Mouse (Mus musculus) E14TG2a.4 (cell line): ENCODE measurements around the gene Kif21b.

Experiments used
- H3K27me3 ChIP-seq: 2 replicates; pipeline ENCODE4 v1.6.1; 2014; ENCODE audit warnings: low read length, control low read depth; ENCODE audit not compliant: insufficient read depth
- H3K36me3 ChIP-seq: 2 replicates; pipeline ENCODE4 v1.6.1; 2014; ENCODE audit warnings: low read length, control low read depth; ENCODE audit not compliant: insufficient read depth
- H3K4me1 ChIP-seq: replicated peaks from 2 replicates; pipeline ENCODE4 v1.6.1; 2014; ENCODE audit warnings: low read depth, low read length, control low read depth
- H3K4me3 ChIP-seq: replicated peaks from 2 replicates; pipeline ENCODE4 v1.5.1; 2014; ENCODE audit warnings: mild to moderate bottlenecking, low read length
- H3K9me3 ChIP-seq: 2 replicates; pipeline ENCODE4 v1.6.1; 2014; ENCODE audit warnings: low read length, control low read depth
- CTCF ChIP-seq: conservative IDR thresholded peaks from 2 replicates; pipeline ENCODE4 v1.5.1; 2014; ENCODE audit warnings: low read length
- NANOG ChIP-seq: IDR thresholded peaks from 2 replicates; pipeline ENCODE4 v1.6.1; 2014; ENCODE audit warnings: borderline replicate concordance, low read length, mixed read lengths
- POU5F1 ChIP-seq: IDR thresholded peaks from 2 replicates; pipeline ENCODE4 v1.6.1; 2014; ENCODE audit warnings: low read length, borderline replicate concordance

The Kif21b gene

DNA sequence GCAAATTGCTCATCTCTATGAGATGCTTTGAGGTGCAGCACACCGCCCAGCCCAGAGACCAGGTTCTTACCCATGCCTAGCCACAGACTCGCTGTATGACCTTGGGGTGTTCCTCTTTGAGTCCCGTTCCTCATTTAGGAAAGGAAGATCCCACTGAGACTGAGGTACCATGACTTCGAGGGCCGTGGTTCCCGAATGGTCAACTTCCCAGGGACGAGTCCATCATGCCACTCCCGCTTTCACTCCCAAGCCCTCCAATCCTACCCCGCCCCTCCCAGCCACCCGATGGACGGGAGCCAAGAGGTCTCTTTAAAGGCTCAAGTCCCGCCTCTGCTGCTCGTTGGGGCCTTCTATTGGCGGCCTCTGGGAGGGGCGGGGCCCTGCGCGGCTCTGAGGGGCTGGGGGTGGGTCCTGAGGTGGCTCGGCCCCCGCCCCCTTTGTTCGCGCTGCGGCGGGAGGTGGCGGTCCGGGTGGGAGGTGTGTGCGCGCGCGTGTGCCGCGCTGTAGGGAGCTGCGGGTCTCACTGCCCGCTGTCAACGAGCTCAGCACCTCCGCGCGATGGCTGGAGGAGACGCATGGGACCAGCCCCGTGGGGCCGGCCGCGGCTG is at the start of gene Kif21b:
TSS of gene Kif21b (plus strand) at position 439 of the 608 bp plus-strand sequence.
- peak within 1 kb of the TSS; percentile 89 for H3K4me3 ChIP-seq
- TF ChIP-seq NANOG, result no peak
- TF ChIP-seq CTCF, result no peak
- no peak for TF ChIP-seq POU5F1
- H3K36me3 ChIP-seq, result no peaks in the 10 kb centered on the region
- H3K9me3 ChIP-seq, result no peaks in the 10 kb centered on the region
- H3K27me3 ChIP-seq, result peaks cover 80% of the 10 kb centered on the region
- peaks cover 53% of the 10 kb centered on the region for H3K4me1 ChIP-seq

DNA sequence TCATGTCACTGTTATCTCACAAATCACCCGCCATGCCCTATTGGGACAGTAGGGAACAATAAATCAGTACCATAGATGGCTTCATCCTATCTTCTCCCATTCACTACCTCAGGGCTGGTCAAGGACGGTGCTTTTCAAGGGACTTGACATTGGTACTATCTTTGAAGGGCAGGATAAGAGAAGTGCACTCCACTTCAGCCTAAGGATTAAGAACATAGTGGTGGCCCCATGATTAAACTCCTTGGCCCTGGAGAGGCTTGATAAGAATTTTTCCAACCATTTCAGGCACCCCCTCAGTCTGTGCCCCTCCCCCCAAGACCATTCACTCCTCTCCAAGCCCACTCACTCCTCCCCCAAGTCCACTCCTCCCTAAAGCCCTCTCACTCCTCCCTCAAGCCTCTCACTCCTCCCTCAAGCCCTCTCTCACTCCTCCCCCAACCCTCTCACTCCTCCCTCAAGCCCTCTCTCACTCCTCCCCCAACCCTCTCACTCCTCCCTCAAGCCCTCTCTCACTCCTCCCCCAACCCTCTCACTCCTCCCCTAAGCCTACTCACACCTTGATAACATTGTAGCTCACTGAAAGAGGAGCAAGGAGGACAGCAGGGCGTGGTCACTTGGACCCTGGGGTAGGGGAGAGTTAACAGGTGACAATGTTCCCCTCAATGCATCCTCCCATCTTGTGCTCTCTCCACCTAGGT is 45.1 kb upstream of the Kif21b start:
- H3K27me3 ChIP-seq, result peaks cover 44% of the 10 kb centered on the region
- TF ChIP-seq POU5F1, result no peak
- TF ChIP-seq NANOG, result no peak
- no peak for TF ChIP-seq CTCF
- H3K4me3 ChIP-seq, result no peak overlapping the region
- no peaks in the 10 kb centered on the region for H3K4me1 ChIP-seq
- no peaks in the 10 kb centered on the region for H3K36me3 ChIP-seq
- 0 out of 2 replicates have a peak, but pooled peaks cover 5% of the 10 kb centered on the region for H3K9me3 ChIP-seq

DNA sequence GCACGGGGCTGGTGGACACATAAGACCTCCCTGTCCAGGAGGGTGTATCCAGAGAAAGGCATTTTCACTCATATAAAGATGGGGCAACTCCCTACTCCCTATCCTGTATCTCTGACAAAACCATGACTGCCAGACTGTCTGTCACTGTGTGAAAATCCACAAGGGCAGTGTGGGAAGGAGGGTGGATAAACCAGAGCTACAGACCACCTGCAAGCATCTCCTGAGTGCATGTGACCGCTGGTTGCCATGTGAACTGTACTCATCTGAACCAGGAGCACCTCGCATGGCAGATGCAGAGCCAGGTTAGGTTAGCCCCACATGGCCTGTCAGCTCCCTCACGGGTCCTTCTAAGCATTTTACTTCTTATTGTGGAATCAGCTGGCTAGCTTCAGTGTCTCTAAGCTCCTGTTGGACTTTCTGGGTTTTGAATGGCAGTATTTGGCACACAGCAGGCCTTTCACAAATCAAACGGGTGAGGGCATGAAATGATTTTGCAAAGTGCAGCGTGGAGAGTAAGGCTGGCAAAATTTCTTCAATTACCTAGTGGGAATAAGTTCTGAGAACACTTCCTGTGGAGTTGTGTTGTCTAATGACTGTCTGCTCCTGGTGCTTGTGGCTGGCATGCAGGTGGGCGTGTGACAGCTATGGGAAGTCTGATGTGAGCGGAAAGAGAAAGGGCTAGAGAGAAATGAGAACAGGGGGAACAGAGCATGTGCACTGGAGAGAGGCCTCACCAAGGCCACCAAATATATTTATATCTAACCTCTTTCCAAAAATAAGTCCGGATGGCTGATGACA is 41.6 kb upstream of the Kif21b start:
- 0 out of 2 replicates have a peak, but pooled peaks cover 5% of the 10 kb centered on the region for H3K9me3 ChIP-seq
- peaks cover 49% of the 10 kb centered on the region for H3K27me3 ChIP-seq
- peaks cover 14% of the 10 kb centered on the region for H3K4me1 ChIP-seq
- TF ChIP-seq POU5F1 (no peak), NANOG (no peak), CTCF (no peak)
- no peak overlapping the region for H3K4me3 ChIP-seq
- H3K36me3 ChIP-seq, result no peaks in the 10 kb centered on the region

DNA sequence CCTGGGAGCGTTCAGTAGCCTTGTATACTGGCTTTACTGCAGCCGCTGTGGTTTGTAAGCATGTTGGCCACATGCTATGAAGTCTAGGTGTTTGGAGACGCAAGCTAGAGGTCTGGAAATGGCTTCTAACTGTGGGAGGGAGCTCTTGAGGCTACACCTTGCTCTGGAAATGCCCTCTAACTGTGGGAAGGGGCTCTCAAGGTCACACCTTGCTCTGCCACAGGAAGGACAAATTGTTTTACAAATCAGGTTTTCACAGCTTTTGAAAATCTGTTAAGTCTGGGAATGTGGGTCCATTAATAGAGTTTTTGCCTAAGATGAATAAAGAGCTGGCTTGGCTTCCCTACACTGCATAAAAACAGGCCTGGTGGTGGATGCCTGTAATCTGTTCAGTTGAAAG is 37.5 kb upstream of the Kif21b start:
- Histone ChIP-seq H3K36me3 (no peaks in the 10 kb centered on the region), H3K4me1 (peaks cover 24% of the 10 kb centered on the region), H3K4me3 (no peak overlapping the region), H3K9me3 (no peaks in the 10 kb centered on the region), H3K27me3 (peaks cover 34% of the 10 kb centered on the region)
- TF ChIP-seq NANOG, result no peak

DNA sequence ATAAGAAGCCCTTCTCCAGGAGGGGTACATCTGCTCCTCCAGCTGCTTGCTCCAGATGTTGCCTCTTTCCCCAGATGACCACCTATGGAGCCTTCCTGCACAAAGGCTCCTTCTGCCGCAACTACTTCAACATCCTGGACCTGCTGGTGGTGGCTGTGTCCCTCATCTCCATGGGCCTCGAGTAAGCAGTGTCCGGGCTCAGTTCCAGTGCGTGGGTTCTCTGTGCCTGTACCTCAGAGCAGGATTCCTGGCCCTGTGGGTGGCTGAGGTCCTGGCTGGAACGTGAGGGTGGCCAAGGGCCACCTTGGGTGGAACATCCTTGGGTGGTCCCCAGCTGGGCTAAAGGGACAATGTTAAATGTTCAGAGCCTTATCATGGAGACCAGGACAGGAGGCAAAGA is 36.4 kb upstream of the Kif21b start:
- H3K4me1 ChIP-seq, result peaks cover 24% of the 10 kb centered on the region
- TF ChIP-seq CTCF, result no peak
- no peak for TF ChIP-seq POU5F1
- no peak for TF ChIP-seq NANOG
- H3K27me3 ChIP-seq, result peaks cover 34% of the 10 kb centered on the region
- no peak overlapping the region for H3K4me3 ChIP-seq
- peaks cover 2% of the 10 kb centered on the region; the same call in 1 of the 2 replicates for H3K9me3 ChIP-seq
- no peaks in the 10 kb centered on the region for H3K36me3 ChIP-seq

DNA sequence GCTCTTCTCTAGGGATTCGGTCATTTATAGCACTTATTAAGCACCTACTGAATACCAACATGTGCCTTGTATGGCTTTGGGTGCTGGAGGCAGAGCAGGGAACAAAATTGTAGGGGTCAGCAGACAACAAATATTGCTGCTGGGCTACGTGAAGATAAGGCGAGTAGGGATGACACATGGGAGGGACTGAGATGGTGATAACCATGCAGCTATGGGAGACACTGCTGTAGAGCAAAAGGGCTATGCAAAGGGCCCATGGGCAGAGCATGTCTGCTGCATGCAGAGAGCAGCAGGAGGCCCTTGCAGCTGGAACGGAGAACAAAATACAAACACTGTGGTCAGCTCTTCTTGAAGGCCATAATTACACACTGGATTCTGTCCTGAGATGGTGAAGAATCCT is 29.1 kb upstream of the Kif21b start:
- TF ChIP-seq NANOG (no peak), POU5F1 (no peak), CTCF (no peak)
- H3K27me3 ChIP-seq, result peaks cover 50% of the 10 kb centered on the region
- H3K4me3 ChIP-seq, result no peak overlapping the region
- peaks cover 5% of the 10 kb centered on the region; the same call in 1 of the 2 replicates for H3K9me3 ChIP-seq
- H3K36me3 ChIP-seq, result no peaks in the 10 kb centered on the region
- peaks cover 17% of the 10 kb centered on the region for H3K4me1 ChIP-seq

DNA sequence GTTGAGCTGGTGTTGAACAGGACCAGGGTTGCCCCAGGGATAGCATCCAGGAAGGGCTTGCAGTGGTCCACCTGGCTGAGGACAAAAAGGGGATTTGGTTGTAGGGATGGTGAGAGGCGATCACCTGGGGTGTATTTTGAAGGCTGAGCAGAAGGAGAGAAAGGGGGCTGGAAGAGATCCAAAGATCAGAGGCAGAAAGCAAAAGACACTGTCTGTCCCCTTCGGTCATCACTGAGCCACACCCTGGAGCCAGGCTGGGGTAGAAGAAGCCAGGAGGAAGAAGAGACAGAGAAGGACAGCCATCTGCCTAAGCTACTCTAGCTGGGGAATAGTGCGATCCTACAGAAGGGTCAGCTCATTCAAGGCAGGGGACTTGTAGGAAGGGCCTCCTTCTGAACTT is 28.6 kb upstream of the Kif21b start:
- H3K9me3 ChIP-seq, result peaks cover 5% of the 10 kb centered on the region; the same call in 1 of the 2 replicates
- no peak for TF ChIP-seq POU5F1
- TF ChIP-seq CTCF, result no peak
- TF ChIP-seq NANOG, result no peak
- H3K27me3 ChIP-seq, result peaks cover 53% of the 10 kb centered on the region

DNA sequence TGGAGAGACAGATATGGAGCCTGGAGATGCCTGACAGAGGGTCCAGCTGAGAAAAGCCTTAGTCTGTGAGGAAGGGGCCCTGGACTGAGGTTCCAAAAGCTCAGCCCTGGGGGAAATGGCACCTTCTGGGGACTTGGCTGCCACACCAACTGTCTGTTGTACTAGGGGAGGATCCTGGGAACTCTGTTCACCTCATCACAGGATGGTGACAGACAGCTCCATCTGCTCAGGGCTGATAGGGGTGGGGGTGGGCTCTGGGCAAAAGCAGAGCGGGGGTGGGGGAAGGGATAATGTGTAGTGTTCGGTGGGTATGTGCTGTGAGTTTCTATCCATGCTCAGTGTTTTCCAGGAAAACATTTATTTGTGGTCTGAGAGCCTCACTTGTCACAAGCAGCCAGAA is 28.2 kb upstream of the Kif21b start:
- peaks cover 5% of the 10 kb centered on the region; the same call in 1 of the 2 replicates for H3K9me3 ChIP-seq
- TF ChIP-seq CTCF (no peak), NANOG (no peak), POU5F1 (no peak)
- peaks cover 58% of the 10 kb centered on the region for H3K27me3 ChIP-seq
- H3K4me1 ChIP-seq, result peaks cover 17% of the 10 kb centered on the region
- H3K4me3 ChIP-seq, result no peak overlapping the region
- H3K36me3 ChIP-seq, result no peaks in the 10 kb centered on the region

More for the DNA sequence above, 28.6 kb upstream of the Kif21b start:
- no peak overlapping the region for H3K4me3 ChIP-seq
- no peaks in the 10 kb centered on the region for H3K36me3 ChIP-seq
- H3K4me1 ChIP-seq, result peaks cover 17% of the 10 kb centered on the region
